Mouse (Mus musculus): ENCODE results near the gene Sec23a. TPM values are rescaled to one million over a fixed set of nuclear protein-coding genes. Genes with fewer than 3 reads are reported as not detected.

Gene Sec23a
- polyA plus RNA-seq, 1 experiment = 24.6 TPM

DNA sequence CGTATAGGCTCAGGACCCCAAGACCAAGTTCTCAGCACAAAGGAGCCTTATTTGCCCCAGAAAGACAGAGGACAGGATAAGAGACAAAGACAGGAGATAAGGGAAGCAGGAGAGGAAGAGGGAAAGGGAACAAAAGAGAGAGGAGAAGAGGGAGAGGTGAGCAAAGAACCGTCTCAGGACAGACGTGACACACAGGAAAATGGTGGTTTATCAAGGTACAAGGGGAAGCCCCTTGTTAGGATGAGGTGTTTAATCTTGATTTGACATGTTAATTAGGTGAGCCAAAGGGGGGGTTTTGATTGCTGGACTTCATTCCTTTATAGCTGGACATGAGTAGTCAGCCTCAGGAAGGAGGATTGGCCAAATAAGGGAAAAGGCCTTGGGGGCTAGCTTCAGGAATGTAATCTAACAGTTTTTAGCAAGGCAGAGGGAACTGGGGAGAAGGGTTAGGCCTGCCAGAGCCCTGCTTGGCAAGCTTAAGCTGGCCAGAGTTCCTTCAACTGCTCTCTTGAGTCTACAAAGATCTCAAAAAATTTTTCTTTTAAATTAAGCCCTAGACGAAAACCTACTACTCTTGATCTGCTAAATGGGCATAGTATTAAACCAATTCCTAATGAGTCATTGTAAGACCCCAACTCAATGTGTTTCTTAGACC is 43.5 kb upstream of the Sec23a start:
- peaks cover 82% of the 10 kb centered on the region for H3K79me2 ChIP-seq (ENCODE audit: control insufficient read depth, insufficient read depth)
- no peak overlapping the region for H3K4me2 ChIP-seq (ENCODE audit: low read depth)
- TF ChIP-seq MAX (IDR thresholded peaks at IDR 0.05; ENCODE audit: low read depth) (no peak), SRF (IDR thresholded peaks at IDR 0.05; ENCODE audit: control insufficient read depth, insufficient read length, low read depth) (no peak), CEBPB (IDR thresholded peaks at IDR 0.05; ENCODE audit: insufficient read depth, poor library complexity, severe bottlenecking) (no peak)
- H3ac ChIP-seq (ENCODE audit: control insufficient read depth, insufficient read length) = no peak overlapping the region
- no peak overlapping the region for H3K4me3 ChIP-seq
- no peaks in the 10 kb centered on the region for H3K27me3 ChIP-seq (ENCODE audit: control insufficient read depth, insufficient read depth, insufficient read length)
- peaks cover 5% of the 10 kb centered on the region for H3K36me3 ChIP-seq (ENCODE audit: control insufficient read depth, insufficient read depth)

- Histone ChIP-seq H3K27me3 (ENCODE audit: control insufficient read depth, insufficient read depth, insufficient read length) (no peaks in the 10 kb centered on the region), H3K4me2 (ENCODE audit: low read depth) (no peak overlapping the region), H3K4me3 (no peak overlapping the region), H3ac (ENCODE audit: control insufficient read depth, insufficient read length) (no peak overlapping the region), H3K36me3 (ENCODE audit: control insufficient read depth, insufficient read depth) (peaks cover 11% of the 10 kb centered on the region), H3K79me2 (ENCODE audit: control insufficient read depth, insufficient read depth) (peaks cover 68% of the 10 kb centered on the region)
- TF ChIP-seq MAX (IDR thresholded peaks at IDR 0.05; ENCODE audit: low read depth) (no peak), REST (IDR thresholded peaks at IDR 0.05; ENCODE audit: insufficient read depth, insufficient read length) (no peak), E2F4 (IDR thresholded peaks at IDR 0.05; ENCODE audit: insufficient read depth) (no peak), SRF (IDR thresholded peaks at IDR 0.05; ENCODE audit: control insufficient read depth, insufficient read length, low read depth) (no peak), POLR2AphosphoS2 (IDR thresholded peaks at IDR 0.05; ENCODE audit: insufficient read length, low read depth) (no peak), CEBPB (IDR thresholded peaks at IDR 0.05; ENCODE audit: insufficient read depth, poor library complexity, severe bottlenecking) (no peak)
These were observed 42.2 kb upstream of the Sec23a start for GRCm38 (mm10) chr12:59053976-59054375.

- peaks cover 13% of the 10 kb centered on the region for H3K36me3 ChIP-seq (ENCODE audit: control insufficient read depth, insufficient read depth)
- H3K4me3 ChIP-seq = no peak overlapping the region
- no peak overlapping the region for H3K4me2 ChIP-seq (ENCODE audit: low read depth)
- H3K27me3 ChIP-seq (ENCODE audit: control insufficient read depth, insufficient read depth, insufficient read length) = no peaks in the 10 kb centered on the region
- TF ChIP-seq REST (IDR thresholded peaks at IDR 0.05; ENCODE audit: insufficient read depth, insufficient read length) = no peak
- TF ChIP-seq MYOG (IDR thresholded peaks at IDR 0.05; ENCODE audit: control insufficient read depth in 1 of 3, insufficient read depth in 1 of 3, insufficient read length in 2 of 3, low read depth in 2 of 3) = no peak
- no peak for TF ChIP-seq CEBPB (IDR thresholded peaks at IDR 0.05; ENCODE audit: insufficient read depth, poor library complexity, severe bottlenecking)
- no peak for TF ChIP-seq TCF12 (IDR thresholded peaks at IDR 0.05; ENCODE audit: insufficient read depth, poor library complexity, severe bottlenecking)
- no peak for TF ChIP-seq POLR2AphosphoS2 (IDR thresholded peaks at IDR 0.05; ENCODE audit: insufficient read length, low read depth)
- no peak for TF ChIP-seq MAX (IDR thresholded peaks at IDR 0.05; ENCODE audit: low read depth)
- TF ChIP-seq TCF3 (IDR thresholded peaks at IDR 0.05; ENCODE audit: insufficient read length, low read depth) = no peak
- no peak for TF ChIP-seq USF1 (IDR thresholded peaks at IDR 0.05; ENCODE audit: low read depth)
- no peak for TF ChIP-seq POLR2A (IDR thresholded peaks at IDR 0.05; ENCODE audit: insufficient read length, low read depth)
- no peak for TF ChIP-seq MYOD1 (IDR thresholded peaks at IDR 0.05; ENCODE audit: control insufficient read depth in 1 of 3, insufficient read length in 2 of 3, low read depth in 2 of 3)
- TF ChIP-seq E2F4 (IDR thresholded peaks at IDR 0.05; ENCODE audit: insufficient read depth) = no peak
- TF ChIP-seq SRF (IDR thresholded peaks at IDR 0.05; ENCODE audit: control insufficient read depth, insufficient read length, low read depth) = no peak
- peaks cover 60% of the 10 kb centered on the region for H3K79me2 ChIP-seq (ENCODE audit: control insufficient read depth, insufficient read depth)
- no peak overlapping the region for H3ac ChIP-seq (ENCODE audit: control insufficient read depth, insufficient read length)
These were observed 41.3 kb upstream of the Sec23a start for GRCm38 (mm10) chr12:59053166-59053565.

- H3ac ChIP-seq (ENCODE audit: control insufficient read depth, insufficient read length) = no peak overlapping the region
- H3K4me3 ChIP-seq = no peak overlapping the region
- peaks cover 53% of the 10 kb centered on the region for H3K79me2 ChIP-seq (ENCODE audit: control insufficient read depth, insufficient read depth)
- H3K36me3 ChIP-seq (ENCODE audit: control insufficient read depth, insufficient read depth) = peaks cover 16% of the 10 kb centered on the region
- H3K27me3 ChIP-seq (ENCODE audit: control insufficient read depth, insufficient read depth, insufficient read length) = no peaks in the 10 kb centered on the region
- TF ChIP-seq CEBPB (IDR thresholded peaks at IDR 0.05; ENCODE audit: insufficient read depth, poor library complexity, severe bottlenecking) = no peak
- TF ChIP-seq TCF3 (IDR thresholded peaks at IDR 0.05; ENCODE audit: insufficient read length, low read depth) = no peak
- no peak for TF ChIP-seq MYOD1 (IDR thresholded peaks at IDR 0.05; ENCODE audit: control insufficient read depth in 1 of 3, insufficient read length in 2 of 3, low read depth in 2 of 3)
- no peak for TF ChIP-seq USF1 (IDR thresholded peaks at IDR 0.05; ENCODE audit: low read depth)
- TF ChIP-seq POLR2A (IDR thresholded peaks at IDR 0.05; ENCODE audit: insufficient read length, low read depth) = no peak
- TF ChIP-seq SRF (IDR thresholded peaks at IDR 0.05; ENCODE audit: control insufficient read depth, insufficient read length, low read depth) = no peak
- no peak for TF ChIP-seq POLR2AphosphoS2 (IDR thresholded peaks at IDR 0.05; ENCODE audit: insufficient read length, low read depth)
- TF ChIP-seq REST (IDR thresholded peaks at IDR 0.05; ENCODE audit: insufficient read depth, insufficient read length) = no peak
- no peak for TF ChIP-seq MYOG (IDR thresholded peaks at IDR 0.05; ENCODE audit: control insufficient read depth in 1 of 3, insufficient read depth in 1 of 3, insufficient read length in 2 of 3, low read depth in 2 of 3)
- no peak for TF ChIP-seq E2F4 (IDR thresholded peaks at IDR 0.05; ENCODE audit: insufficient read depth)
- no peak for TF ChIP-seq TCF12 (IDR thresholded peaks at IDR 0.05; ENCODE audit: insufficient read depth, poor library complexity, severe bottlenecking)
- TF ChIP-seq MAX (IDR thresholded peaks at IDR 0.05; ENCODE audit: low read depth) = no peak
- H3K4me2 ChIP-seq (ENCODE audit: low read depth) = no peak overlapping the region
These were observed 40.7 kb upstream of the Sec23a start for GRCm38 (mm10) chr12:59052470-59052869.

DNA sequence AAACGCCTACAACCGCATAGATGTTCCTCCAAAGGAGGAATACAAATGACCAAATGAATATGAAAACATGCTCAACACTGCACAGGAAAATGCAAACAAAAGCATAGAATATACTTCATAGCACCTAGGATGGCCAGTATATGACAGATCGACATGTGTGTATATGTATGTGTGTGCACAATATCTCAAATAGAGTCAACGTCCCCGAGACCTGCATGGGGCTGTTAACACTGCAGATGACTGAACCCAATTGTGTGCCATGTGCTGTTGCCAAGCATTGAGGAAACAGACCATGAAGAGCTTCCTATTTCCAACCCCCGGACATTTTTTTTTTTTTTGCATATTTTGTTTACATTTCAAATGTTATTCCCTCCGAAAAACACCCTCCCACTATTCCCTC is 29.0 kb upstream of the Sec23a start:
- no peaks in the 10 kb centered on the region for H3K79me2 ChIP-seq (ENCODE audit: control insufficient read depth, insufficient read depth)
- TF ChIP-seq SRF (IDR thresholded peaks at IDR 0.05; ENCODE audit: control insufficient read depth, insufficient read length, low read depth) = no peak
- no peak for TF ChIP-seq MYOD1 (IDR thresholded peaks at IDR 0.05; ENCODE audit: control insufficient read depth in 1 of 3, insufficient read length in 2 of 3, low read depth in 2 of 3)
- TF ChIP-seq TCF12 (IDR thresholded peaks at IDR 0.05; ENCODE audit: insufficient read depth, poor library complexity, severe bottlenecking) = no peak
- no peak for TF ChIP-seq CEBPB (IDR thresholded peaks at IDR 0.05; ENCODE audit: insufficient read depth, poor library complexity, severe bottlenecking)
- TF ChIP-seq MAX (IDR thresholded peaks at IDR 0.05; ENCODE audit: low read depth) = no peak
- TF ChIP-seq TCF3 (IDR thresholded peaks at IDR 0.05; ENCODE audit: insufficient read length, low read depth) = no peak
- H3K4me2 ChIP-seq (ENCODE audit: low read depth) = no peak overlapping the region
- H3ac ChIP-seq (ENCODE audit: control insufficient read depth, insufficient read length) = no peak overlapping the region
- H3K4me3 ChIP-seq = no peak overlapping the region
- H3K36me3 ChIP-seq (ENCODE audit: control insufficient read depth, insufficient read depth) = peaks cover 14% of the 10 kb centered on the region
- no peaks in the 10 kb centered on the region for H3K27me3 ChIP-seq (ENCODE audit: control insufficient read depth, insufficient read depth, insufficient read length)
